Mouse (Mus musculus): ENCODE data around the gene Tlr13.

- no peak for TF ChIP-seq CTCF (IDR thresholded peaks at IDR 0.05; ENCODE audit: control insufficient read depth, insufficient read depth, insufficient replicate concordance, low read depth, low read length)
- TF ChIP-seq POLR2A (IDR thresholded peaks at IDR 0.05; ENCODE audit: control insufficient read depth, low read depth, low read length) = no peak
These were observed 20.2 kb upstream of the Tlr13 start for GRCm38 (mm10) chrX:106122823-106123222.
